Mouse (Mus musculus) bone marrow, adult 2 months (tissue): ENCODE measurements around the gene Nod2.

Source experiments
- CTCF ChIP-seq: fragments of 200-500 bp; IDR thresholded peaks from 2 replicates; pipeline ENCODE4 v1.5.1; 2011; ENCODE audit warnings: low read length, control low read depth; ENCODE audit not compliant: control insufficient read depth, insufficient read depth
- POLR2A ChIP-seq: fragments of 200-500 bp; IDR thresholded peaks from 2 replicates; pipeline ENCODE4 v1.6.1; 2011; ENCODE audit warnings: low read depth, mild to moderate bottlenecking, control low read depth, low read length, borderline replicate concordance; ENCODE audit not compliant: control insufficient read depth

- TF ChIP-seq POLR2A, result no peak
- TF ChIP-seq CTCF, result peak; percentile 42; the same call in 1 of the 2 replicates
These were observed 16.0 kb upstream of the Nod2 start for GRCm38 (mm10) chr8:88631081-88631480.
